Mouse (Mus musculus): Measurements from ENCODE around the gene Fut2. TPM values are rescaled to one million over a fixed set of nuclear protein-coding genes. Genes with fewer than 3 reads are reported as not detected.

Fut2 gene
- total RNA-seq, 2 experiments from 2014 or later: 0.12 TPM; not detected in 1

DNA sequence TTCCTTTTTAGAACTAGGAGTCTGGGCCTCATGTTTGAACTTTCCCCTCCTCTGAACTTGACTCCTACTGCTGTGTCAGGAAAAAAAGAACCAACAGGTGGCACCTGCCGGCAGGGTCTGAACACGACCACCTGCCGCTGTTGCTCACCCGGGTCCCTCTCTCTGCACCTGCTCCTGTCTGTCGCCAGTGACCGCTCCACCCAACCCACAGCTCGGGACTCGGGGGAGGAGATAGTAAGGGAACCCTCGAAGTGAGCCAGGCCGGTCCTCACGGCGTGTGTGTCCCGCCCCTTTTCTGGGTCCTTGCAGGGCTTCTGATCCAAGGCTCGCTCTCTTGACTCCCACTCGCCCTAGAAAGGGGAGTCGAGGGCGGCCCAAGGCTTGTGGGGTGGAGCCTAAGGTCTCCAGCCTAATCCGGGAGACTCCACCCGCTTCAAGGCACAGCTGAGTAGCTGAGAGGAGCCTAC lies 26.6 kb downstream of the Fut2 start, which contains the start of gene Mamstr:
Mamstr (plus strand) TSS at position 417 of the 467 bp plus-strand sequence.
- DNase-seq (ENCODE audit: low spot score in 2 of 2): no peak

DNA sequence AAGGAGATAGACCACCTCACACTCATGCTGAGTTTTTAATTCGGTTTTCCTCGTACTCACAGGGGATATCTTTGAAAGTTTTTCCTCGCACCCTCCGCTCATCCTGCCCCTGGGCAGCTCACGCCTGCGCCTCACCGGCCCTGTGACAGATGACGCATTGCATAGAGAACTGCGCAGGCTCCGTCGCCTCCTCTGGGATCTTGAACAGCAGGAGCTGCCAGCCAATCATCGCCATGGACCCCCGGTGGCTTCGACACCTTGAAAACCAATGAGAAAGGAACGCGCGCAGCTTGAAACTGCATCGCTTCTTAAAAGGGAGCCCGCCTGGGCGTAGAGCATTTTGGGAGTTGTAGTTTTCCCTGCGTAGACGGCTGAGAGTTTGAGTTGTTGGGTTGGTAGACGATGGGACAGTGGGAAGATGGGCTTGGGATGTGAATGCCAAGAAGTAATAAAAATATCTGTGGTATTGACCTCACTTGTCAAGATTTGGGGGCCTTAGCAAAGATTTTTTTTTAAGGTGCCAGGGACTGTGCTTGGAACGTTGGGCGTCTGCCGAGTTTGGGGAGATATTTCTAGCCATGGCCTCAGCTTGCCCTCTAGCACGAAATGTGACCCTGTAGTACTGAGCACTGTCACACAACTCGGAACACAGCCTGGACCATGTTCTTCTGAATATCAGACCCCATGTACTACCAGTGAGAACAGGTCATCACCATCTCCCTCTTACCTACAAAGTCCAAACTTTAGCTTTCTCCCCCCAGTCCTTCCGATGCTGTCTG lies 27.4 kb downstream of the Fut2 start:
- DNase-seq (ENCODE audit: low spot score in 2 of 2): peak; percentile 94 to 98

DNA sequence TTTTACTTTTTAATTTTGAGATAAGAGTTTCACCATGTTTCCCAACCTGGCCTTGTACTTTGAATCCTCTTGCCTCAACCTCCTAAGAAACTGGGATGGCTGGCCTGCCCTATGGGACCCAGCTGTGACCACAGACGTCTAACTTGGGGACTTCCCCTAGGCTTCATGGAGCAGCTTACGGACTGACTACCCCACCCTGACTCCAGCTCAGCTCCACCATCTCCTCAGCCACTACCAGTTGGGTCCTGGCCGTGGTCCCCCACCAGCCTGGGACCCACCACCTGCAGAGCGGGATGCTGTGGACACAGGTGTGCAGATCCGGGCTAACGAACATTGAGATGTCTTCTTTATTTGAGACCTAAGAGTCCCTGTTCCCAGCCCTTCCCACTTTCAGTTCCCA lies 28.5 kb downstream of the Fut2 start:
- no peak for DNase-seq (ENCODE audit: low spot score in 2 of 2)

DNA sequence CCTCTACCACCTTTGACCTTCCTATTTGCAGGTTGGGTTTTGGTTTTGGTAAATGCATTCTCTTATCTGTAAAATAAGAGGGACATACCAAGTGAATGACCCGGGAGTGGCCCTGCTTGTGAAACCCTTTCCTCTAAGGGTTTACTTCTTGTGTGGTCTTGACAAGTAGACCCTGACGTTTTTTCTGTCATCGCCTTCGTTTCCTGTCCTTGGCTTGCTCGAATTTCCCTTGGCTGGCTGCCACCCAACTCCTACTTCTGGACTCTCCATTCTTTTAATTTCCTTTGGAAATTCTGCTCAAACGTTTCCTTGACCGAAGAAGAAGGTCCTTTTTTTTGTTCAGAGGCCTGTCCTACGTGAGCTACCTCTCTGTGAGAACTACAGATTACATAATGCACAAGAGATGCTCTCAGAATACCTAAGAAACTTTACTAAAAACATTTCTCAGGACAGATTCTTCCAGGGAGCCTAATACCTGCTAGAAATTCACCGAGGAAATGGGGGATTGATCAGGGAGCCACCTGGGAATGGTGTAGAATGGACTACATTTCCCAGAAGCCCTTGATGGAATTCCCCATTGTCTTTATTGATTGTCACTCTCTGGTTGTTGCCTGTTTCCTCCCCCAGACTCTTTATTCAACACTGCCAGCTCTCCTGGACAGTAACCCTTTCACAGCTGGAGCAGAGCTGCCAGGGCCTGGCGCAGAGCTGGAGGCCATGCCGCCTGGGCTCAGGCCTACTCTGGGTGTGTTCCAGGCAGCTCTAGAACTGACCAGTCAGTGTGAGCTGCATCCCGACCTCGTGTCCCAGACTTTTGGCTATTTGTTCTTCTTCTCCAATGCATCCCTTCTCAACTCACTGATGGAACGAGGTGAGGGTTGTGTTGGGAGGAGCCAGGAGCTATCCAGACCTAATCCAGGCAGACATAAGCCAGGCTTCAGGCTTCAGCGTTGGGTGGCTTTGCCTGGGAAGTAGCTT lies 30.2 kb downstream of the Fut2 start:
- no peak for DNase-seq (ENCODE audit: low spot score in 2 of 2)

DNA sequence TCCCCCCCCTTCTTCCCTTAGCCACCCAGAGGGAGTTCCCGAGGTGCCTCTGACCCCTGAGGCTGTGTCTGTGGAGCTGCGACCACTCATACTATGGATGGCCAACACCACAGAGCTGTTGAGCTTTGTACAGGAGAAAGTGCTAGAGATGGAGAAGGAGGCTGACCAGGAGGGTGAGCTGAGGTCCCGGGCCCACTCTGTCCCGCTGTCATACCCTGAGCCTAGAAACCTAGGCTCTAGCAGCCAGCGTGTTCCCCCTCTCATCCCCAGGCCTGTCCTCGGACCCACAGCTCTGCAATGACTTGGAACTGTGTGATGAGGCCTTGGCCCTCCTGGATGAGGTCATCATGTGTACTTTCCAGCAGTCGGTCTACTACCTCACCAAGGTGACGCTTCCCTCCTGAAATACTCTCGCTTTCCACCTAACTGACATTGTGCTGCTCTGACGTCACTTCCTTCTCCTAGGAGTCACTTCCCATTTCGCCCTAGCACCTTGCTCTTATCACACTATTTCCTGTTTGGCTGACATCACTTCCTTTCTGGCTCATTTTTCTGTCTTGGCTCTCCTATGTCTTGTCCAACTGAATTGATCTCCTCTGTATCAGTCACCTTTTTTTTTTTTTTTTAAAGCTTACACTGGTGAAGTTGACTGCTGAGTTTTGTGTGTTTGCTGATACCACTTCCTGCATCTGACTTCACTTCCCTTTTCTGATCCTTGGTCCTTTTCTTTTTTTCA lies 31.1 kb downstream of the Fut2 start:
- no peak for DNase-seq (ENCODE audit: low spot score in 2 of 2)

DNA sequence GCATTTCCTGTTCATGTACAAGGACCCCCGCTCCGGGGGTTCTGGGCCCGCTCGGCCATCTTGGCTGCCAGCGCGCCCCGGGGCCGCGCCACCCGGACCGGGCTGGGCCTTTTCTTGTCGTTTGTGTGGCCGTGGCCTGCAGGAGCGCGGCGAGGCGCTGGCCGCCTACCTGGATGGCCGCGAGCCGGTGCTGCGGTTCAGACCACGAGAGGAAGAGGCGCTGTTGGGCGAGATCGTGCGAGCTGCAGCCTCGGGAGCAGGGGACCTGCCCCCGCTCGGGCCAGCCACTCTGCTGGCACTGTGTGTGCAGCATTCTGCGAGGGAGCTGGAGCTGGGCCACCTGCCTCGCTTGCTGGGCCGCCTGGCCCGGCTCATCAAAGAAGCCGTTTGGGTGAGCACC lies 33.7 kb downstream of the Fut2 start:
- no peak for DNase-seq (ENCODE audit: low spot score in 2 of 2)

DNA sequence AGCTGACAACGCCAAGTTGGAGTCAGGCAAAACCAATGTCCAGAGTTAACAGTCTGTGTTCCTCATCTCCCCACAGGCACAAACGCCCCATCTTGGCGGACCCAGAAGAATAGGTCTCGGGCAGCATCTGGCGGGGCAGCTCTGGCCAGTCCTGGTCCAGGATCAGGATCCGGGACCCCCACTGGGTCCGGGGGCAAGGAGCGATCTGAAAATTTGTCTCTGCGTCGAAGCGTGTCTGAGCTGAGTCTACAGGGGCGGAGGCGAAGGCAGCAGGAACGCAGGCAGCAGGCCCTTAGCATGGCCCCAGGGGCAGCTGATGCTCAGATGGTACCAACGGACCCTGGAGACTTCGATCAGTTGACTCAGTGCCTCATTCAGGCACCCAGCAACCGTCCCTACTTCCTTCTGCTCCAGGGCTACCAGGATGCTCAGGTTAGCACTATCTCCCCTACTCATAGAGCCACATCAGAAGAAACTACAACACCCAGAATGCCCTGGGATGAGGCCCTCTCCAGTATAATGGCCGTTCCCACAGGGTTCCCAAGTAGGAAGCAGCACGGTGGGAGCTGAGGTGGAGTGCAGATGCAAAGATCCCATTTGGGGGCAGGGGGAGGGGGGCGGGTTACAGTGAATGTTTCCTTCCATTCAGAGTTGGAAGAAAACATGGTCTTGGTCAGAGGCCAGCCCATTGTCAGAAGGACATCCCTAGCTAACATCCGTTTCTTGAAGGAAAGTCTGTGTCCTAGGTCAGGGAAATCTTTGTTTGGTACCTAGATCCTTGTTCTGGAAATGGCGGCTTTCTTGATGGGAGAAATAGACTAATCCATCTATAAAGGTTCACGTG lies 35.9 kb downstream of the Fut2 start:
- DNase-seq (ENCODE audit: low spot score in 2 of 2): no peak

DNA sequence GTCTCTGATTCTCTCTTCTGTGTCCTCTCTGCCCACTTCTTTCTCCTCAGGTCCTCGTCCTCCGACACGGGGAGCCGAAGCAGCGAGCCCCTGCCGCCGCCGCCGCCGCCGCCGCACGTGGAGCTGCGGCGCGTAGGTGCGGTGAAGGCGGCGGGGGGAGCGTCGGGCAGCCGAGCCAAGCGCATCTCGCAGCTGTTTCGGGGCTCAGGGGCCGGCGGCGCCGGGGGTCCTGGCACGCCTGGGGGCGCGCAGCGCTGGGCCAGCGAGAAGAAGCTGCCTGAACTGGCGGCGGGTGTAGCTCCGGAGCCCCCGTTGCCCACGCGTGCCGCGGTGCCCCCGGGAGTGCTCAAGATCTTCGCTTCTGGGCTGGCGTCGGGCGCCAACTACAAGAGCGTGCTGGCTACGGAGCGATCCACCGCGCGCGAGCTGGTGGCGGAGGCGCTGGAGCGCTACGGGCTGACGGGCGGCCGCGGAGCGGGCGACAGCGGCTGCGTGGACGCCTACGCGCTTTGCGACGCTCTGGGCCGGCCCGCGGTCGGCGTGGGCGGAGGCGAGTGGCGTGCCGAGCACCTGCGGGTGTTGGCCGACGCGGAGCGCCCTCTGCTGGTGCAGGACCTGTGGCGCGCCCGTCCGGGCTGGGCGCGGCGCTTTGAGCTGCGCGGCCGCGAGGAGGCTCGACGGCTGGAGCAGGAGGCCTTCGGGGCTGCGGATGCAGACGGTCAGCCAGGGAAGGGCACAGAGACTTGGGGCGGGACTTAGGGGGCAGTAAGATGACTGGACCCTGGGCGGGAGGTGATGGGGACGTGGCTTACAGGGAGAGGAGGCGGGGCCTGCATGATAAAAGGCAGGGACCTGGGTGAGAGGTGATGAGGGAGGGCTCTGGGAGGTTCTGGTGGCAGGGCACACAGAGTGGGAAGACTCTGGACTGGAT lies 37.6 kb downstream of the Fut2 start:
- DNase-seq (ENCODE audit: low spot score in 2 of 2): peak; percentile 72 to 82

DNA sequence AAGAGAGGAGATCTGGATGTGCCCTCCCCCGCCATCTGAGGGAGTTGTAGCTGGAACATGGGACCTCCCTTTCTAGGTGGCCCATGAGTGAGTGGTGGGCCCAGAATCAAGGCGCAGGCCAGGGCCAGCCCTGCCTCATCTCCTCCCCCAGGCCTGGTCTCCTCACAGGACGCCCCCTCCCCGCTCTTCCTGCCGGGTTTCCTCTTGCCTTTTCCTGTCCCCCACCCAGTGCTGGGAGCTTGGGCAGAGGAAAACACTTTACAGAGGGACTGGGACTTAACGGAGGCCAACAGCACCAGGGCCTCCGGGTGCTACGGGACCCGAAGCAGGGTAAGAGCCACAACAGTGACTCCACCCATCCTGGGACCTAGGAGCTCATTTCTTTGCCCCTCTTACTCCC lies 38.9 kb downstream of the Fut2 start, which contains the start of gene Rasip1:
Rasip1 (plus strand) TSS at position 228 of the 400 bp plus-strand sequence.
- DNase-seq (ENCODE audit: low spot score in 2 of 2): no peak

DNA sequence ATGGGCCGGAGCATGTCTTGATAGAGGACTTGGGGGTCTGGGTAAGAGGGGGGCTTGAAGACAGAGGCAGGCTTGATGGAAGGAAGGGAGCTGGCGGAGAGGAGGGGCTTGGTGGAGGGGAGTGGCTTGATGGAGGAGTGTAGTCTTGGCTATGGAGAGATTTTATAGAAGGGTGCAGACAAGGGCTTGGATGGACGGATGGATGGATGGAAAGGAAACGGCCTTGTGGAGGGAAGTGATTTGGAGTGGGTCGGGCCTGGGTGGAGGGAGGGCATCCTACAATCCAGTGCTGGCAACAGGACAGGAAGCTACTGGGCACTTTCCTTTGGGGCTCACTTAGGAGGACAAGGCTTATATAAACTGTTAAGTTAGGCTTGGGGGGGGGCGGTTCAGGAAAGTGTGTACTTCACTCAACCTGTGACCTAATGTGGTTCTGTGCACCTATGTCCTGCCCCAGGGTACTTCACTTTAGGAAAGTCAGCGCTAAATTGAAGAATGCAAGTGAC lies 39.6 kb downstream of the Fut2 start:
- no peak for DNase-seq (ENCODE audit: low spot score in 2 of 2)

DNA sequence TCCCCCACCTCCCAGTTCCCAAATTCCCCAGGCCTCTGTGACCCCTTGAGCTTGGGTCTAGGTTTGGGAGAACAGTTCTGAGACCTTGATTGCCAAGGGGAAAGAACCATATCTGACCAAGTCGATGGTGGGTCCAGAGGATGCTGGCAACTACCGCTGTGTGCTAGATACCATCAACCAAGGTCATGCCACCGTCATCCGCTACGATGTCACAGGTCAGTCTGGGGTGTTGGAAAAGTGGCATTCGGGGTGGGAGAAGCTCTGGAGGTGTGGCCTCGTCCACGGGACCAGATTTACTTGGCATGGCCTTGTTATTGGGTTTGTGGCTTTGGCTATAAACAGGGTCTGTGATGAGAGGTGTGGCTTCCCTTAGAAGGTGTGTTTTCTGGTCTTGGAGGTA lies 40.7 kb downstream of the Fut2 start:
- no peak for DNase-seq (ENCODE audit: low spot score in 2 of 2)

DNA sequence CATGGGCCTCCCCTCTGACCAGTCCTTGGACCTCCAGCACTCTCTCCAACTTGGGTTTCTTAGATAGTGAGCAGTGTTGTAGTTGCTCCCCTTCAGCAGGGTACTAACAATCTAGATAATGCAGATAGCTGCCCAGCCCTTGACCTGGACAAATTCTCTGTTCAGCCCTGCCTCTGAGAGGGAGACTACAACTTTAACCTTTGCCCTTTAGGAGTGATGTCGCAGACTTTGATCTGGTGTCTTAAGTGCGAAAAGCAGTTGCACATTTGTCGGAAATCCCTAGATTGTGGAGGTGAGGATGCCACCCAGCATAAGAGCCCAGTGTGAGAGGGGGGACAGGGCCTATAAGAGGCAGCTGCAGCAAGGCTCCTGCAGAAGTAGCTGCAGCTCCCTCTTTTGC lies 41.5 kb downstream of the Fut2 start:
- DNase-seq (ENCODE audit: low spot score in 2 of 2): no peak

DNA sequence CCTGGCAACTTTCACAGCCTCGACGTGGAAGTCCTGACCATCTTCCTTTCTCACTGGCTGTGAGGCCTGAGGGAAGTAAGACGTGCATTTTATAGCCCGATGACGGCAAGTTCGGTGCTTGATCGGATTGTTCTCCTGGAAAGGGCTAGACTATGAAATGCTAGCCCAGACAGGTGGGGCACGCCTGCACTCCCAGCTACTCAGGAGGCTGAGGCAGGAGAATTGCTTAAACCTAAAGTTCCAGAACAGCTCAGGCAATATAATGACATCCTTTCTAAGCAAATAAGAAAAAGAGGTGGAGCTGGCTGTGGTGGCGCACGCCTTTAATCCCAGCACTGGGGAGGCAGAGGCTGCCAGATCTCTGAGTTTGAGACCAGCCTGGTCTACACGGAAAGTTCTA lies 42.7 kb downstream of the Fut2 start:
- DNase-seq (ENCODE audit: low spot score in 2 of 2): no peak

DNA sequence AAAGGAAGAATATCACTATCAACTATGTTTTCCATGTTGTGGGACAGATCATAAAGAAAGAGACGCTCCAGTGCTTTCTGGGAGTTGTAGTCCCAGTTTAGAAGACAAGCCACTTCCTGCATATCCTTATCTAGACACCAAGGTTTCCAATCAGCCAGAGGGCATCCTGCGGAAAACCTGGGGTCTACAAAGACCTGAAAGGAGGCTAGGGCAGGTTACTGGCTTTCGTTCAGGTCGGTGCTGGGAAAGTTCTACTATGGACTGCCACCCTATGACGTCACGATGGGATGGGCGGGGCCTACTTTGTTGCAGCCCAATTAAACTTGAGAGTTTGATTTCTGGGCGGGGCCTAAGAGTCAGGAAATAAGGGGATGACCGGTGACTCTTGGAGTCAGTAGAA lies 44.8 kb downstream of the Fut2 start, which contains the start of gene Izumo1:
Izumo1 (plus strand) TSS at position 369 of the 400 bp plus-strand sequence.
- no peak for DNase-seq (ENCODE audit: low spot score in 2 of 2)

DNA sequence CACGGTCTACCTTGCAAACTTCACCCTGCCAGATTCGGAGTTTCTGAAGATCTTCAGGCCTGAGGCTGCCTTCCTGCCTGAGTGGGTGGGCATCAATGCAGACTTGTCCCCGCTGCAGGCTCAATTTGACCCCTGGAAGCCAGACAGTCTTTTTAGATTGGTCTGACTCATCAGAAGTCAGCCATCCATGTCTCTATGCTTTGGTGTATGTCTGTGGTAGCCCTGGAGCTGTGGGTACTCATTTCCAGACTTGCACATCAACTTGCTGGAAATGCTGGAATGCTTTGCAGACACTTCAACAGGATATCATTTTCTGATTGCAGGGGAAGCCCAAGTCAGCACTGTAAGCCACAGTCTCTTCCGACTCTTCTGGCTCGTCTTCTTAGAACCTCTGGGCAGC lies 46.6 kb downstream of the Fut2 start:
- DNase-seq (ENCODE audit: low spot score in 2 of 2): no peak

DNA sequence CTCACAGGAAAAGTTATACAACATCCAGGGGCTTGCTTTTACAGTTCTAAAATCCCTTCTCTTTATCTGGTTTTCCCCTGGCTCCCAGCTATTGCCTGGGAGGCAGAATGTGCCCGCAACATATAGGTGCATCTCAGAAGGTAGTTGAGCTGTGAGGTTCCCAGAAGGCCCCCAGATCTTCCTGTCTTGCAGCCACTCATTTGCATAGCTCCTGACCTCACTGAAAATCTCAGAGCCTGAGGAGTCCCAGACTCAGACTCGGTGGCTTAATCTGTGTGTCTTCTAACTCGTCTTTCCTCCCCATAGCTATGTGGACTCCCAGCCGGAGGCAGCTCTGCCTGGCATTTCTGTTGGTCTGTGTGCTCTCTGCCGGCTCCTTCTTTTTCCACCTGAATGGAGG lies 47.9 kb downstream of the Fut2 start:
- DNase-seq (ENCODE audit: low spot score in 2 of 2): no peak

DNA sequence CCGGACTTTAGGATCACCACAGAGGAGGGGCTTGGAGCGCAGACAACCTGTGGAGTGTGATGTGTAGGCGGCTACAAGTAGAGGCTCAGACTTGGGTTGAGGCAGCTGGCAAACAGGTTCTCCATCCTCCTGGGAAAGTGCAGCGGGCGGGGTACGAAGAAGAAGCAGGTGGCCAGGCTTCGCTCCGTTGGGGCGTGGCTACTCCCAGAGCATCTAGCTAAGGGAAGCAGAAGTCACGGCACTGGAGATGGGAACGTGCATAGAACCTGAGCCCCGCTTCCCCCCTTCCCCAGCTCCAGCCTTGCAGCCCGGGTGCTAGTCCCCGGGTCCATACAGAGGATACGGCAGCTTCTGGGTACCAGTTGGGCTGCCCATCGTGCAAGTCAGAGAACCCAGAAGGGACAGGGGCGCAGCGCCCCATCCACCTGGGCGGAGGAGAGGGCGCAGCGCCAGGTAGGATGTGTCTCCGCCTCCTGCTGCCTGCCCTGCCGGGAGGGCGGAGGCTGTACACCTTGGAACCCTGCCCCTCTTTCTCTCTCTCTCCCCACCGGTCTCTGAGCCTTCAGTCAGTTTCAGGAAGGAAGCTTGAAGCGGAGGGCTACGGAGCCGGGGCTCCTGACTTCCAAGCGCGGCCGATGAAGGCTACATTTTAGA lies 49.0 kb downstream of the Fut2 start, which contains the start of gene Fut1:
Fut1 (plus strand) TSS at position 248 of the 654 bp plus-strand sequence.
- DNase-seq (ENCODE audit: low spot score in 2 of 2): no peak

DNA sequence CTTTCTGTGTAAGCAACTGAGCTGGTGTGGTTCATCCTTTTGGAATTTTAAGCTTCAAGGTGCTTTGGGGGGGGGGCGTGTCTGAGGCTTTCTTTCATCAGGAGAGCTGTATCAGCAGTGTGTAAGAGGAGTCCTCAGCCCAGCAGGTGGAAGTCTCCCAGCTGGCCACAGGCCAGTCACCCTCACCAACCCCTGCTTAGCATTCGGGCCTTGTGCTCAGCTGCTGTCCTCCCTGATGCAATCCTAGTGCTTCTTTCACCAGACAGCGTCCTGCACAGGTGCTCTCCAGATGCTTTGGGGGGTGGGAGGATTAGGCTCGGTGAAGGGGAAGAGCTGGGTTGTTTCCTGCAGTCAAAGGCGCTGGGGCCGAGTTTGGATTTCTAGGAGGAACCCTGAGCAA lies 49.9 kb downstream of the Fut2 start:
- DNase-seq (ENCODE audit: low spot score in 2 of 2): no peak

All from layer of hippocampus, adult 18-20 months (tissue).